Comparison of ENCODE assay signal across 18 mouse cellular contexts in the genomic region with DNA sequence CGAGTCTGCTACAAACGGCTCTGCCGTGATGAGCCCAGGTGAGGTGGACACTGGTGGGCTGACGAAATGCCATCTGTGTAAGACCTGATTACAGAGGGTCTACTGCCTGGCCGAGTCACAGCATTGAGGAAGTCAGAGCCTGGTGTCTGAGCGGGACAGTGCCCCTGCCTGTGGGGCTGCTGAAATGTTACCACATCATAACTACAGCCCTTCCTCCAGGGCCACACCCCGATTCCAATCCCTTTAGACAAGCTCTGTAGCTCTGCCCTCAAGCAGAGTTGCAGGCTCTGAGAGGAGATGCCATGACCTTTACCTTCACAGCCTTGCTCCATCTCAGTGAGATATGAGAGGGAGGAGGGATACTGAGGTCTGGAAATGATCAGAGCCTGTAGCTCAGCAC. TPM values are rescaled to one million over a fixed set of nuclear protein-coding genes. Genes with fewer than 3 reads are reported as not detected.
"Had no signal": no experiment of that assay in that cellular context is flagged by ENCODE, and none has a peak within 500 bp of the region (broad histone marks: within the 10 kb centered on the region; RNA-seq: fewer than 3 reads in every experiment).

No protein-coding gene starts in this region.

- H3K36me3 ChIP-seq: liver, embryonic 15.5 days; midbrain, embryonic 15.5 days; neural tube, embryonic 12.5 days had no signal

- H3K4me2 ChIP-seq: liver, embryonic 11.5 days; liver, embryonic 15.5 days; lung, embryonic 14.5 days; midbrain, embryonic 11.5 days; midbrain, embryonic 15.5 days; neural tube, embryonic 12.5 days had no signal

- H3K27me3 ChIP-seq: liver, embryonic 15.5 days; midbrain, embryonic 15.5 days; neural tube, embryonic 12.5 days had no signal

- H3K4me1 ChIP-seq: liver, embryonic 15.5 days; midbrain, embryonic 15.5 days; neural tube, embryonic 12.5 days had no signal

- ATAC-seq: inflammation-experienced regulatory T-cells, adult 6 months; midbrain, embryonic 15.5 days had no signal

- H3K9me3 ChIP-seq: liver, embryonic 15.5 days; midbrain, embryonic 15.5 days; neural tube, embryonic 12.5 days had no signal

- H3K27ac ChIP-seq: liver, embryonic 15.5 days; midbrain, embryonic 15.5 days; neural tube, embryonic 12.5 days had no signal

- H3K9ac ChIP-seq: liver, embryonic 15.5 days; lung, embryonic 14.5 days; midbrain, embryonic 15.5 days; neural tube, embryonic 12.5 days had no signal

- H3K4me3 ChIP-seq: liver, embryonic 15.5 days; midbrain, embryonic 15.5 days; neural tube, embryonic 12.5 days had no signal

- DNase-seq: kidney, adult 2 months; kidney, postnatal 25 days; lung, embryonic 14.5 days; retina, postnatal 1 day; right cerebral cortex, postnatal 4 days; spleen, adult 18-20 months; thymus, adult 18-20 months; thymus, postnatal 25 days had no signal

RNA-seq across cellular contexts. Expression of a gene that starts 9.8 kb away (rescaled TPM):
- total RNA-seq: monocyte, adult 5-6 weeks; neutrophil, adult 5-6 weeks had no signal
- polyA plus RNA-seq: inflammation-experienced regulatory T-cells, adult 6 months; kidney, embryonic 16.5 days; liver, embryonic 11.5 days; liver, embryonic 15.5 days; lung, embryonic 14.5 days; midbrain, embryonic 11.5 days; neural tube, embryonic 12.5 days had no signal

RNA-seq across cellular contexts. Expression of a gene that starts 23.4 kb away (rescaled TPM):
- polyA plus RNA-seq: inflammation-experienced regulatory T-cells, adult 6 months; midbrain, embryonic 11.5 days; midbrain, embryonic 15.5 days had no signal

RNA-seq across cellular contexts. Expression of a gene that starts 49.9 kb away (rescaled TPM):
- total RNA-seq: monocyte, adult 5-6 weeks had no signal
- polyA plus RNA-seq: midbrain, embryonic 11.5 days; midbrain, embryonic 15.5 days; stomach, embryonic 14.5 days had no signal
